Mouse (Mus musculus) spleen, adult 2 months (tissue): ENCODE data around the gene Etv6.

ENCODE experiments used
- CTCF ChIP-seq: fragments of 200-500 bp; IDR thresholded peaks from 2 replicates; pipeline ENCODE4 v1.5.1; 2011; ENCODE audit warnings: mild to moderate bottlenecking, inconsistent platforms; ENCODE audit not compliant: insufficient read depth, insufficient read length, insufficient replicate concordance; ENCODE audit errors: extremely low read depth
- POLR2A ChIP-seq: fragments of 200-500 bp; IDR thresholded peaks from 2 replicates; pipeline ENCODE4 v1.6.1; 2011; ENCODE audit warnings: low read depth, low read length, inconsistent platforms

DNA sequence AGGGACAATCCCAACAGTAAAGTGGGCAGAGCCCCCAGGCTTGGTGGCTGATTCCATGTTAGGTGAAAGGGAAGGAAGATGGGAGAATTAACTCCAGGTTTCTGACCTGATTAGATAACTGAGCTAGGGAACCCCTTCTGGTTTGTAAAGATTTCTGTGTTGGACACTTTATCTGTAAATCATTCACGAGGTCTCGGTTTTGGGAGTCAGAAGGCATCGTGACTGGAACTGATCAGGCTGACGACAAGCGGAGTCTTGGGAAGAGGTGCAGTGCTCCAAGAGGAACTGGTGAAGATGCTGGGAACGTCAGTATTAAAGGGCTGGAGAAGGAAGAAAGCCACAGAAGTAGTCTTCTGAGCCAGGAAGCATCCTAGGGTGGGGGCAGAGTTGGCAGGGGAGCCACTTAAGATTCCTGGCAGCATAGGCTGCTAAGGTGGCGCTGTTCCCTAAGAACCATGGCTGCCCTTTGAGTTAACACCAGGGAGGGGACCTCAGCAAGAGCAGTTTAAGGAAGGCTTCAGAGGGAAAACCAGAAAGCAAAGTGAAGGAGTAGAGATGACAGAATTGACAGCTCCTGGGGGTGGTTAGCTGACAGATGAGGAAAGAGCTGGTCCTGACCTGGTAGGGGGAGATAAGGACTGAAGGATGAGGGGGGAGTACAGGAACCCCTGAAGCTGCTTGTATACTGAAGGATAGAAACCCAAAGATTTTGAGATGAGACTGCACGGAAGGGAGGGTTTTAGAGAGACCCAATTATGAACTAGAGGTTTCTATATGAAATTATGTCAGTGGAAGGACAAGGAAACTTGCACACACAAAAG, 191.1 kb downstream of the Etv6 start:
- TF ChIP-seq POLR2A: no peak
- TF ChIP-seq CTCF: no peak
